10 mouse cellular contexts compared by ENCODE assay signal in genomic region chr4:86810604-86811003, GRCm38 (mm10). TPM values are rescaled to one million over a fixed set of nuclear protein-coding genes. Genes with fewer than 3 reads are reported as not detected.
DNase-seq lines count a peak whose midpoint lies in the region; ATAC-seq and TF ChIP-seq lines count a peak whose summit lies in the region.
"Had no signal": no experiment of that assay in that cellular context is flagged by ENCODE, and none has a peak within 500 bp of the region (broad histone marks: within the 10 kb centered on the region; RNA-seq: fewer than 3 reads in every experiment).

No protein-coding gene starts in this region.

- DNase-seq in forebrain, embryonic 14.5 days (ENCODE audit: low spot score): peak; percentile 21
- no peak for DNase-seq in liver, embryonic 14.5 days (ENCODE audit: low read depth in 3 of 3, low spot score in 3 of 3)
- DNase-seq in liver (no peak), MN1 (ENCODE audit: low spot score) (peak; percentile 8)
- DNase-seq in limb, embryonic 10.5 days (ENCODE audit: low spot score): peak; percentile 33
- no peak for DNase-seq in forebrain, embryonic 10.5 days (ENCODE audit: extremely low spot score, low spot score)
- DNase-seq in testis, postnatal 10 days (ENCODE audit: low spot score): no peak
- DNase-seq: right cerebral cortex, postnatal 4 days had no signal

- no peak for ATAC-seq in forebrain, embryonic 14.5 days
- ATAC-seq in forebrain, embryonic 16.5 days: no peak
- no peak for ATAC-seq in liver, embryonic 14.5 days (ENCODE audit: insufficient read depth)

- no peak overlapping the region for H3K9ac ChIP-seq in forebrain, embryonic 14.5 days (ENCODE audit: low read length)
- no peak overlapping the region for H3K9ac ChIP-seq in forebrain, embryonic 16.5 days (replicated peaks; ENCODE audit: low read depth, low read length)
- no peak overlapping the region for H3K9ac ChIP-seq in liver, embryonic 14.5 days (replicated peaks)
- H3K9ac ChIP-seq: embryonic facial prominence, embryonic 13.5 days had no signal

- H3K4me3 ChIP-seq in forebrain, embryonic 14.5 days (ENCODE audit: low read depth, low read length): no peak overlapping the region
- H3K4me3 ChIP-seq in forebrain, embryonic 16.5 days (replicated peaks; ENCODE audit: low read length): no peak overlapping the region
- H3K4me3 ChIP-seq in liver, embryonic 14.5 days (ENCODE audit: insufficient read depth in 1 of 2, low read depth in 2 of 2, low read length in 2 of 2): no peak overlapping the region
- H3K4me3 ChIP-seq in limb, embryonic 10.5 days: no peak overlapping the region
- no peak overlapping the region for H3K4me3 ChIP-seq in forebrain, embryonic 10.5 days
- H3K4me3 ChIP-seq: embryonic facial prominence, embryonic 13.5 days had no signal

- peaks cover 8% of the 10 kb centered on the region for H3K36me3 ChIP-seq in forebrain, embryonic 14.5 days (ENCODE audit: control insufficient read depth, insufficient read depth, low read length)
- no peaks in the 10 kb centered on the region for H3K36me3 ChIP-seq in forebrain, embryonic 16.5 days (ENCODE audit: control insufficient read depth, insufficient read depth)
- H3K36me3 ChIP-seq in liver, embryonic 14.5 days (replicated peaks; ENCODE audit: control insufficient read depth, insufficient read depth, low read depth): peaks cover 2% of the 10 kb centered on the region
- H3K36me3 ChIP-seq in limb, embryonic 10.5 days: peaks cover 30% of the 10 kb centered on the region
- peaks cover 18% of the 10 kb centered on the region for H3K36me3 ChIP-seq in forebrain, embryonic 10.5 days (replicated peaks)

- WGBS in forebrain, embryonic 14.5 days: 58% methylated on average over 2 of the region's 2 CpGs
- 64% methylated on average over 2 of the region's 2 CpGs for whole genome bisulfite sequencing in forebrain, embryonic 16.5 days
- WGBS in liver, embryonic 14.5 days (ENCODE audit: insufficient replicate concordance): 65% methylated on average over 2 of the region's 2 CpGs
- WGBS in limb, embryonic 10.5 days: 60% methylated on average over 2 of the region's 2 CpGs
- 53% methylated on average over 2 of the region's 2 CpGs for WGBS in forebrain, embryonic 10.5 days

- H3K27ac ChIP-seq in forebrain, embryonic 14.5 days (ENCODE audit: low read depth, low read length): no peak overlapping the region
- H3K27ac ChIP-seq in forebrain, embryonic 16.5 days (ENCODE audit: low read length): no peak overlapping the region
- no peak overlapping the region for H3K27ac ChIP-seq in liver, embryonic 14.5 days
- H3K27ac ChIP-seq in limb, embryonic 10.5 days: no peak overlapping the region
- H3K27ac ChIP-seq in forebrain, embryonic 10.5 days: no peak overlapping the region
- H3K27ac ChIP-seq: embryonic facial prominence, embryonic 13.5 days had no signal

- H3K4me1 ChIP-seq in forebrain, embryonic 14.5 days (ENCODE audit: control insufficient read depth, insufficient read depth, low read length): no peaks in the 10 kb centered on the region
- H3K4me1 ChIP-seq in forebrain, embryonic 16.5 days (replicated peaks; ENCODE audit: control insufficient read depth, insufficient read depth, low read length): no peaks in the 10 kb centered on the region
- H3K4me1 ChIP-seq in liver, embryonic 14.5 days (replicated peaks; ENCODE audit: control insufficient read depth in 2 of 2, insufficient read depth in 2 of 2, low read length in 1 of 2): no peaks in the 10 kb centered on the region
- no peaks in the 10 kb centered on the region for H3K4me1 ChIP-seq in limb, embryonic 10.5 days
- H3K4me1 ChIP-seq in forebrain, embryonic 10.5 days: no peaks in the 10 kb centered on the region
- H3K4me1 ChIP-seq: embryonic facial prominence, embryonic 13.5 days had no signal

- H3K4me2 ChIP-seq in forebrain, embryonic 14.5 days (ENCODE audit: low read length): no peak overlapping the region
- H3K4me2 ChIP-seq in forebrain, embryonic 16.5 days (ENCODE audit: low read length): no peak overlapping the region
- H3K4me2 ChIP-seq in liver, embryonic 14.5 days (ENCODE audit: low read depth): no peak overlapping the region
- H3K4me2 ChIP-seq: embryonic facial prominence, embryonic 13.5 days had no signal

- H3K9me3 ChIP-seq in forebrain, embryonic 14.5 days (replicated peaks; ENCODE audit: control insufficient read depth, low read length): no peaks in the 10 kb centered on the region
- no peaks in the 10 kb centered on the region for H3K9me3 ChIP-seq in forebrain, embryonic 16.5 days (ENCODE audit: control insufficient read depth, low read length)
- H3K9me3 ChIP-seq in liver, embryonic 14.5 days (ENCODE audit: control insufficient read depth, low read length): no peaks in the 10 kb centered on the region
- H3K9me3 ChIP-seq in limb, embryonic 10.5 days (replicated peaks): no peaks in the 10 kb centered on the region
- H3K9me3 ChIP-seq in forebrain, embryonic 10.5 days: no peaks in the 10 kb centered on the region
- H3K9me3 ChIP-seq: embryonic facial prominence, embryonic 13.5 days had no signal

- peak; percentile 32 for TF ChIP-seq CTCF in liver, embryonic 14.5 days (IDR thresholded peaks at IDR 0.05; ENCODE audit: low read depth)

- TF ChIP-seq EP300 in liver, embryonic 14.5 days (IDR thresholded peaks at IDR 0.05; ENCODE audit: low read depth): no peak

- no peaks in the 10 kb centered on the region for H3K27me3 ChIP-seq in forebrain, embryonic 14.5 days (replicated peaks; ENCODE audit: control insufficient read depth, insufficient read depth, low read length)
- H3K27me3 ChIP-seq in forebrain, embryonic 16.5 days (replicated peaks; ENCODE audit: control insufficient read depth, insufficient read depth, low read length): no peaks in the 10 kb centered on the region
- no peaks in the 10 kb centered on the region for H3K27me3 ChIP-seq in liver, embryonic 14.5 days (ENCODE audit: control insufficient read depth, insufficient read depth, low read length)
- H3K27me3 ChIP-seq in limb, embryonic 10.5 days (ENCODE audit: low read depth, poor library complexity, severe bottlenecking): no peaks in the 10 kb centered on the region
- no peaks in the 10 kb centered on the region for H3K27me3 ChIP-seq in forebrain, embryonic 10.5 days (ENCODE audit: poor library complexity, severe bottlenecking)
- H3K27me3 ChIP-seq: embryonic facial prominence, embryonic 13.5 days had no signal

RNA-seq across cellular contexts. Expression of gene Rps6, which starts 46.6 kb away (rescaled TPM):
- polyA plus RNA-seq in forebrain, embryonic 14.5 days (2014; fragmentation: Nextera tagmentation; extraction: Ambion mirVana): 502 and 571 TPM in 2 replicates
- 371 and 373 TPM in 2 replicates for polyA plus RNA-seq in forebrain, embryonic 16.5 days (2015; fragmentation: Nextera tagmentation; extraction: Ambion mirVana)
- 885 and 1,231 TPM in 2 replicates for polyA plus RNA-seq in liver, embryonic 14.5 days (2012; rRNA removed)
- 593 and 603 TPM in 2 replicates for polyA plus RNA-seq in liver, embryonic 14.5 days (2014; fragmentation: Nextera tagmentation; extraction: Ambion mirVana)
- 718 and 830 TPM in 2 replicates for polyA plus RNA-seq in limb, embryonic 10.5 days (2016; fragmentation: Nextera tagmentation; extraction: Ambion mirVana)
- 678 and 683 TPM in 2 replicates for polyA plus RNA-seq in forebrain, embryonic 10.5 days (2016; fragmentation: Nextera tagmentation; extraction: Ambion mirVana)

Comparison
In these comparisons a context has a peak if more than half of its experiments do, and no peak if none do; other contexts are left out.
1. DNase-seq: peak in forebrain, embryonic 14.5 days (single experiment), MN1 (single experiment) and limb, embryonic 10.5 days (single experiment); none in liver, embryonic 14.5 days (0 of 3), liver (single experiment), forebrain, embryonic 10.5 days (single experiment) and testis, postnatal 10 days (single experiment).